Mouse (Mus musculus): Measurements from ENCODE around the gene Fgd2.

DNA sequence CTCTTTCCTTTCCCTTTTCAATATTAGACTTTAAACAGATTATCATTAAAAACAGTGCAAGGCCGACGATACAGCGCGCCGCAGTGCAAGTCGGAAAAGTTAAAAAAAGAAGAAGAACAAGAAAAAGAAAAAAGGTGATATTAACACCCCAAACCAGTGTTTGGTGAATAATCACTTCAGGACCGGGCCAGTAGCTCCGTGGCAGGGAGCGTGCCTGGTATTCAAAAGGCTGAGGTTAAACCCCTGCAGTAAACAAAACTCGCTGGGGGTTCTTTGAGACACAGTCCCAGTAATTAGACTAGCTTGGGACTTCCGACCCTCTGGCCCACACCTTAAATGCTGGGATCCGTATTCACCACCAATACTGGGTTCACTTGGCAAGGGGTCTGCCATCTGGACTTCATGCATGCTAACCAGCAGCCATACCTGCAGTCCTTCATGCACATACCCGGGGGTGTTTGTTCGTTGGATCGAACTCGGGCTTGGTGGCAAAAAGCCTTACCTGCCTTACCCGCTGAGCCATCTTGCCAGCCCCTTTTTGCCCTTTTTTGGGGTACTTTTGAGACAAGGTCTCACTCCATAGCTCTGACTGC lies 37.8 kb downstream of the Fgd2 start:
- no peak for TF ChIP-seq CTCF (IDR thresholded peaks at IDR 0.05; ENCODE audit: low read depth)
- TF ChIP-seq EP300 (IDR thresholded peaks at IDR 0.05; ENCODE audit: low read depth), result no peak

Measured in heart, postnatal 0 days (tissue).